Mouse (Mus musculus) Patski (cell line): ENCODE measurements around the gene Pet117. TPM values are rescaled to one million over a fixed set of nuclear protein-coding genes. Genes with fewer than 3 reads are reported as not detected.
"Not testable (repeated sequence)": the region's sequence is repeated elsewhere in the genome, so short reads cannot be mapped to it uniquely, and the experiment has no call there.

Experiments used
- ATAC-seq: fragments of 100-300 bp; one replicate; pipeline ENCODE4 v1.8.0; 2021
- CTCF ChIA-PET: fragments of 350-600 bp; sonication (Branson Sonifier 250); formaldehyde crosslinking; loops from one replicate; lab custom pipeline; 2022; ENCODE audit warnings: inconsistent platforms; lab: Charles Lee
- POLR2A ChIA-PET: fragments of 350-600 bp; sonication (Branson Sonifier 250); formaldehyde crosslinking; loops from one replicate; lab custom pipeline; 2022; ENCODE audit warnings: antibody characterized with exemption, inconsistent platforms; lab: Charles Lee
- DNase-seq: peaks from one replicate; pipeline ENCODE4 v3.0.0-alpha.2; 2011; ENCODE audit warnings: low read depth, low spot score
- H3K27me3 ChIP-seq: fragments of 371-371 bp; one replicate; pipeline ENCODE4 v1.5.1; 2021
- CTCF ChIP-seq: fragments of 100-300 bp; IDR thresholded peaks from one replicate; pipeline ENCODE4 v1.5.1; 2021
- in situ Hi-C: fragments of 300-500 bp; cut with MboI; formaldehyde crosslinking; loops from 3 replicates; pipeline ENCODE4 v1.11.1; 2018; ENCODE audit warnings: low pct_unique_long_range_greater_than_20kb, mixed read lengths
- polyA plus RNA-seq: library from polyadenylated mRNA; unstranded; gene quantifications from one replicate; pipeline ENCODE4 v1.2.3, GENCODE M21; 2021

Pet117 gene
- polyA plus RNA-seq, 1 experiment from 2014 or later: 0.24 TPM

GRCm38 (mm10) chr2:144337701-144338100 is 31.1 kb upstream of the Pet117 start:
- ChIA-PET CTCF (interaction anchor here (1.3 kb wide), 1 partner anchor 9 kb away, joined by 4 read pairs; no protein-coding TSS in a partner anchor), POLR2A (no interaction called here)
- ATAC-seq: no peak
- TF ChIP-seq CTCF: no peak
- peaks cover 9% of the 10 kb centered on the region for H3K27me3 ChIP-seq
- DNase-seq: no peak
- in situ Hi-C loops: no loop called here

GRCm38 (mm10) chr2:144338149-144338548 is 30.6 kb upstream of the Pet117 start:
- DNase-seq, POLR2A ChIA-PET, in situ Hi-C loops, ATAC-seq, H3K27me3 ChIP-seq: not testable (repeated sequence)
- CTCF ChIA-PET: interaction anchor here (1.3 kb wide), 1 partner anchor 9 kb away, joined by 4 read pairs; no protein-coding TSS in a partner anchor

- POLR2A ChIA-PET: no interaction called here
- CTCF ChIA-PET: no interaction called here
- H3K27me3 ChIP-seq: peaks cover 5% of the 10 kb centered on the region
- ATAC-seq (no peak), DNase-seq (no peak)
- in situ Hi-C loops: no loop called here
- no peak for TF ChIP-seq CTCF
Measured at GRCm38 (mm10) chr2:144343158-144343557, 25.6 kb upstream of the Pet117 start.

- ChIA-PET CTCF (no interaction called here), POLR2A (no interaction called here)
- in situ Hi-C loops: no loop called here
- peaks cover 2% of the 10 kb centered on the region for H3K27me3 ChIP-seq
- DNase-seq (no peak), ATAC-seq (no peak)
- TF ChIP-seq CTCF: peak; percentile 53
Measured at GRCm38 (mm10) chr2:144348525-144348924, 20.3 kb upstream of the Pet117 start.

- ChIA-PET CTCF (no interaction called here), POLR2A (no interaction called here)
- in situ Hi-C loops: loop anchor here (5.0 kb wide), 1 partner anchor 99 kb away; no protein-coding TSS in a partner anchor
- ATAC-seq (no peak), DNase-seq (no peak)
- H3K27me3 ChIP-seq: no peaks in the 10 kb centered on the region
- TF ChIP-seq CTCF: no peak
Measured at GRCm38 (mm10) chr2:144352843-144353242, 16.0 kb upstream of the Pet117 start.

GRCm38 (mm10) chr2:144369020-144369421 is 225 bp downstream of the Pet117 start:
- ATAC-seq: peak; percentile 70
- DNase-seq: no peak
- ChIA-PET CTCF (interaction anchor here (1.0 to 1.5 kb wide), 2 partner anchors 11 to 19 kb away, joined by 3 read pairs; no protein-coding TSS in a partner anchor), POLR2A (no interaction called here)
- H3K27me3 ChIP-seq: no peaks in the 10 kb centered on the region
- in situ Hi-C loops: no loop called here
- TF ChIP-seq CTCF: no peak

- CTCF ChIA-PET: interaction anchor here (0.9 to 1.5 kb wide), 2 partner anchors 19 to 24 kb away, joined by 3 read pairs; no protein-coding TSS in a partner anchor
- no peaks in the 10 kb centered on the region for H3K27me3 ChIP-seq
- in situ Hi-C loops: no loop called here
- no peak for DNase-seq
- POLR2A ChIA-PET: no interaction called here
- peak; percentile 52 for ATAC-seq
- no peak for TF ChIP-seq CTCF
Measured at GRCm38 (mm10) chr2:144369511-144369910, 715 bp downstream of the Pet117 start.

- no peak for ATAC-seq
- H3K27me3 ChIP-seq: no peaks in the 10 kb centered on the region
- CTCF ChIA-PET: interaction anchor here (1.3 kb wide), 1 partner anchor 9 kb away, joined by 3 read pairs; no protein-coding TSS in a partner anchor
- POLR2A ChIA-PET: interaction anchor here (0.6 kb wide), 1 partner anchor 89 kb away, joined by 3 read pairs; no protein-coding TSS in a partner anchor
- no peak for TF ChIP-seq CTCF
- DNase-seq: no peak
- in situ Hi-C loops: no loop called here
Measured at GRCm38 (mm10) chr2:144371566-144371965, 2.8 kb downstream of the Pet117 start.

GRCm38 (mm10) chr2:144373063-144373462 is 4.3 kb downstream of the Pet117 start:
- DNase-seq: no peak
- no peaks in the 10 kb centered on the region for H3K27me3 ChIP-seq
- ChIA-PET POLR2A (no interaction called here), CTCF (no interaction called here)
- ATAC-seq: no peak
- in situ Hi-C loops: no loop called here
- no peak for TF ChIP-seq CTCF

GRCm38 (mm10) chr2:144375063-144375703 is 6.4 kb downstream of the Pet117 start:
- ChIA-PET CTCF (interaction anchor here (1.1 to 1.2 kb wide), 2 partner anchors 10 to 36 kb away, joined by 3 read pairs; no protein-coding TSS in a partner anchor), POLR2A (no interaction called here)

GRCm38 (mm10) chr2:144381293-144381692 is 12.5 kb downstream of the Pet117 start:
- in situ Hi-C loops: no loop called here
- ATAC-seq: no peak
- no peak for TF ChIP-seq CTCF
- ChIA-PET CTCF (interaction anchor here (0.8 kb wide), 1 partner anchor 70 kb away, joined by 4 read pairs; no protein-coding TSS in a partner anchor), POLR2A (no interaction called here)
- no peaks in the 10 kb centered on the region for H3K27me3 ChIP-seq
- no peak for DNase-seq

More at GRCm38 (mm10) chr2:144375063-144375703, 6.4 kb downstream of the Pet117 start:
- no peaks in the 10 kb centered on the region for H3K27me3 ChIP-seq
- TF ChIP-seq CTCF: no peak
- ATAC-seq: no peak
- in situ Hi-C loops: no loop called here
- DNase-seq: no peak
